Comparison of ENCODE assay signal across 8 mouse cellular contexts in genomic region chr11:64078956-64079726, GRCm38 (mm10). TPM values are rescaled to one million over a fixed set of nuclear protein-coding genes. Genes with fewer than 3 reads are reported as not detected.
DNase-seq lines count a peak whose midpoint lies in the region; ATAC-seq and TF ChIP-seq lines count a peak whose summit lies in the region.

Gene Cox10 (minus strand): TSS chr11:64079468.

- dilution Hi-C loops in CH12.LX (cut with MboI; ENCODE audit: extremely low pct_ligation_motif_present, extremely low pct_unique_long_range_greater_than_20kb, low sequenced_read_pairs), result no loop called here

- peaks cover 5 to 43% of the 10 kb centered on the region in 2 experiments for H3K4me1 ChIP-seq in CH12.LX (ENCODE audit: control insufficient read depth in 1 of 2, insufficient read depth in 2 of 2)
- peaks cover 19% of the 10 kb centered on the region for H3K4me1 ChIP-seq in forebrain, embryonic 12.5 days
- peaks cover 25% of the 10 kb centered on the region for H3K4me1 ChIP-seq in heart, postnatal 0 days (ENCODE audit: control insufficient read depth, insufficient read depth)
- peaks cover 9% of the 10 kb centered on the region for H3K4me1 ChIP-seq in liver, embryonic 16.5 days (ENCODE audit: control insufficient read depth, low read depth, low read length)
- peaks cover 23% of the 10 kb centered on the region for H3K4me1 ChIP-seq in neural tube, embryonic 13.5 days (replicated peaks)
- H3K4me1 ChIP-seq in testis, adult 2 months (ENCODE audit: control insufficient read depth, insufficient read depth, low read length), result peaks cover 8% of the 10 kb centered on the region

- peak within 1 kb of the TSS; percentile 89 for H3K9ac ChIP-seq in CH12.LX (ENCODE audit: insufficient read depth, low read depth)
- H3K9ac ChIP-seq in forebrain, embryonic 12.5 days, result peak within 1 kb of the TSS; percentile 76
- peak within 1 kb of the TSS; percentile 78 for H3K9ac ChIP-seq in heart, postnatal 0 days (replicated peaks; ENCODE audit: low read depth, low read length)
- H3K9ac ChIP-seq in liver, embryonic 16.5 days (ENCODE audit: low read depth, low read length), result peak within 1 kb of the TSS; percentile 84
- H3K9ac ChIP-seq in neural tube, embryonic 13.5 days, result peak within 1 kb of the TSS; percentile 84

- no peaks in the 10 kb centered on the region for H3K27me3 ChIP-seq in CH12.LX (replicated peaks)
- H3K27me3 ChIP-seq in forebrain, embryonic 12.5 days, result no peaks in the 10 kb centered on the region
- H3K27me3 ChIP-seq in heart, postnatal 0 days (ENCODE audit: control insufficient read depth, insufficient read depth, low read length), result no peaks in the 10 kb centered on the region
- H3K27me3 ChIP-seq in liver, embryonic 16.5 days (ENCODE audit: control insufficient read depth, insufficient read depth, low read depth, low read length), result no peaks in the 10 kb centered on the region
- no peaks in the 10 kb centered on the region for H3K27me3 ChIP-seq in neural tube, embryonic 13.5 days
- no peaks in the 10 kb centered on the region for H3K27me3 ChIP-seq in testis, adult 2 months (ENCODE audit: control insufficient read depth, insufficient read depth, low read length)

- peak within 1 kb of the TSS; percentile 91 for H3K4me2 ChIP-seq in CH12.LX (ENCODE audit: insufficient read depth, low read depth, poor library complexity, severe bottlenecking)
- peak within 1 kb of the TSS; percentile 74 for H3K4me2 ChIP-seq in forebrain, embryonic 12.5 days
- peak within 1 kb of the TSS; percentile 74 for H3K4me2 ChIP-seq in heart, postnatal 0 days (ENCODE audit: low read depth, low read length)
- H3K4me2 ChIP-seq in liver, embryonic 16.5 days (ENCODE audit: low read depth, low read length), result peak within 1 kb of the TSS; percentile 87
- H3K4me2 ChIP-seq in neural tube, embryonic 13.5 days, result peak within 1 kb of the TSS; percentile 74

- ATAC-seq in forebrain, embryonic 12.5 days (ENCODE audit: low FRiP score), result peak; percentile 94
- peak; percentile 95 for ATAC-seq in heart, postnatal 0 days (ENCODE audit: insufficient read depth, low read depth)
- ATAC-seq in liver, embryonic 16.5 days (ENCODE audit: low read depth), result peak; percentile 94
- peak; percentile 96 for ATAC-seq in neural tube, embryonic 13.5 days (ENCODE audit: low read depth)

- TF ChIP-seq RAD21 in CH12.LX (IDR thresholded peaks at IDR 0.05; ENCODE audit: low read depth, low read length), result no peak; the same call in 1 of the 2 replicates

- peaks cover 18% of the 10 kb centered on the region for H3K79me2 ChIP-seq in CH12.LX (replicated peaks; ENCODE audit: control insufficient read depth, extremely low read depth, insufficient read depth, poor library complexity, severe bottlenecking)

- peaks cover 3% of the 10 kb centered on the region for H3K9me3 ChIP-seq in CH12.LX (replicated peaks; ENCODE audit: low read length)
- H3K9me3 ChIP-seq in forebrain, embryonic 12.5 days, result no peaks in the 10 kb centered on the region
- H3K9me3 ChIP-seq in heart, postnatal 0 days (replicated peaks; ENCODE audit: control insufficient read depth, low read length), result no peaks in the 10 kb centered on the region
- H3K9me3 ChIP-seq in liver, embryonic 16.5 days (replicated peaks; ENCODE audit: control insufficient read depth, low read length), result no peaks in the 10 kb centered on the region
- H3K9me3 ChIP-seq in neural tube, embryonic 13.5 days, result no peaks in the 10 kb centered on the region

- peak within 1 kb of the TSS; percentile 93 to 96 (median 94) for H3K4me3 ChIP-seq in CH12.LX (replicated peaks in 1 of 3; ENCODE audit: low read depth in 2 of 3, low read length in 2 of 3, poor library complexity in 1 of 3)
- H3K4me3 ChIP-seq in forebrain, embryonic 12.5 days (replicated peaks), result peak within 1 kb of the TSS; percentile 80
- H3K4me3 ChIP-seq in heart, postnatal 0 days (ENCODE audit: low read depth, low read length), result peak within 1 kb of the TSS; percentile 91
- H3K4me3 ChIP-seq in liver, embryonic 16.5 days (ENCODE audit: low read depth, low read length), result peak within 1 kb of the TSS; percentile 93
- H3K4me3 ChIP-seq in neural tube, embryonic 13.5 days, result peak within 1 kb of the TSS; percentile 87
- H3K4me3 ChIP-seq in testis, adult 2 months (ENCODE audit: control insufficient read depth, low read depth, low read length), result peak within 1 kb of the TSS; percentile 100

- no peak for TF ChIP-seq EP300 in CH12.LX (IDR thresholded peaks at IDR 0.05; ENCODE audit: low read length)
- TF ChIP-seq EP300 in heart, postnatal 0 days (IDR thresholded peaks at IDR 0.05; ENCODE audit: low read depth), result no peak

- peak; percentile 97 for TF ChIP-seq POLR2A in CH12.LX (IDR thresholded peaks at IDR 0.05; ENCODE audit: low read depth, low read length)
- peak; percentile 74 for TF ChIP-seq POLR2A in testis, adult 2 months (IDR thresholded peaks at IDR 0.05; ENCODE audit: control insufficient read depth, low read depth, low read length)

- peak; percentile 96 for DNase-seq in CH12.LX (ENCODE audit: extremely low read depth)
- peak; percentile 86 for DNase-seq in c-Kit-positive CD71-positive TER-119-negative erythroid progenitor cells, embryonic 14.5 days (ENCODE audit: low read depth)
- peak; percentile 90 for DNase-seq in heart, postnatal 0 days (ENCODE audit: low spot score)
- peak; percentile 91 to 93 for DNase-seq in kidney, postnatal 4 days

- H3K27ac ChIP-seq in CH12.LX (ENCODE audit: insufficient read depth, low read depth), result peak within 1 kb of the TSS; percentile 48
- H3K27ac ChIP-seq in forebrain, embryonic 12.5 days, result peak within 1 kb of the TSS; percentile 83
- peak within 1 kb of the TSS; percentile 89 for H3K27ac ChIP-seq in heart, postnatal 0 days (ENCODE audit: low read depth)
- H3K27ac ChIP-seq in liver, embryonic 16.5 days (ENCODE audit: low read length), result peak within 1 kb of the TSS; percentile 91
- H3K27ac ChIP-seq in neural tube, embryonic 13.5 days (replicated peaks), result peak within 1 kb of the TSS; percentile 93
- peak within 1 kb of the TSS; percentile 87 for H3K27ac ChIP-seq in testis, adult 2 months (ENCODE audit: control insufficient read depth, insufficient read depth, low read depth, low read length)

- TF ChIP-seq CTCF in CH12.LX (conservative IDR thresholded peaks at IDR 0.05 in 1 of 2, IDR thresholded peaks at IDR 0.05 in 1 of 2; ENCODE audit: low read depth in 2 of 2, low read length in 2 of 2), result no peak
- TF ChIP-seq CTCF in heart, postnatal 0 days (IDR thresholded peaks at IDR 0.05; ENCODE audit: low read depth), result no peak
- TF ChIP-seq CTCF in testis, adult 2 months (IDR thresholded peaks at IDR 0.05; ENCODE audit: control insufficient read depth, insufficient read depth, insufficient replicate concordance, low read depth, low read length), result no peak

- in situ Hi-C loops in CH12.LX (cut with MboI; ENCODE audit: low pct_ligation_motif_present, low pct_unique_long_range_greater_than_20kb, low sequenced_read_pairs), result no loop called here

- H3K36me3 ChIP-seq in CH12.LX (replicated peaks in 1 of 2; ENCODE audit: control insufficient read depth in 1 of 2, insufficient read depth in 1 of 2, low read length in 1 of 2), result peaks cover 5 to 52% of the 10 kb centered on the region in 2 experiments
- no peaks in the 10 kb centered on the region for H3K36me3 ChIP-seq in forebrain, embryonic 12.5 days (replicated peaks)
- no peaks in the 10 kb centered on the region for H3K36me3 ChIP-seq in heart, postnatal 0 days (replicated peaks; ENCODE audit: control insufficient read depth, insufficient read depth, low read length)
- H3K36me3 ChIP-seq in liver, embryonic 16.5 days (ENCODE audit: control insufficient read depth, insufficient read depth), result no peaks in the 10 kb centered on the region
- peaks cover 8% of the 10 kb centered on the region for H3K36me3 ChIP-seq in neural tube, embryonic 13.5 days
- H3K36me3 ChIP-seq in testis, adult 2 months (ENCODE audit: control insufficient read depth, insufficient read depth, low read length), result no peaks in the 10 kb centered on the region

- WGBS in forebrain, embryonic 12.5 days, result under 1% methylated on average over 44 of the region's 45 CpGs
- under 1% methylated on average over 43 of the region's 45 CpGs for WGBS in heart, postnatal 0 days
- under 1% methylated on average over 45 of the region's 45 CpGs for WGBS in liver, embryonic 16.5 days (ENCODE audit: insufficient replicate concordance)
- WGBS in neural tube, embryonic 13.5 days, result under 1% methylated on average over 43 of the region's 45 CpGs

TF ChIP-seq in CH12.LX, 34 proteins besides CTCF, POLR2A, EP300 and RAD21 (continues in another document):
- TF ChIP-seq GABPA (IDR thresholded peaks at IDR 0.05; ENCODE audit: insufficient replicate concordance, low read depth, low read length) (no peak), ZKSCAN1 (IDR thresholded peaks at IDR 0.05; ENCODE audit: borderline replicate concordance, low read depth, low read length) (no peak), IRF4 (IDR thresholded peaks at IDR 0.05; ENCODE audit: low read depth, low read length) (peak; percentile 43; the same call in 1 of the 2 replicates), TBP (conservative IDR thresholded peaks at IDR 0.05; ENCODE audit: low read depth, low read length) (peak; percentile 95), NRF1 (IDR thresholded peaks at IDR 0.05; ENCODE audit: low read depth, low read length) (peak; percentile 63), ETS1 (conservative IDR thresholded peaks at IDR 0.05; ENCODE audit: low read depth, low read length) (peak; percentile 36; the same call in 1 of the 2 replicates), NELFE (IDR thresholded peaks at IDR 0.05; ENCODE audit: low read depth, low read length) (peak; percentile 95), ELF1 (IDR thresholded peaks at IDR 0.05; ENCODE audit: low read depth, low read length) (peak; percentile 85), JUND (conservative IDR thresholded peaks at IDR 0.05; ENCODE audit: low read depth, low read length) (no peak), E2F4 (IDR thresholded peaks at IDR 0.05; ENCODE audit: insufficient replicate concordance, low read depth, low read length) (peak; percentile 50; the same call in 1 of the 2 replicates), ZMIZ1 (IDR thresholded peaks at IDR 0.05; ENCODE audit: low read depth, low read length) (peak; percentile 97), MAZ (IDR thresholded peaks at IDR 0.05; ENCODE audit: low read depth, low read length) (no peak), SIN3A (IDR thresholded peaks at IDR 0.05; ENCODE audit: low read length) (peak; percentile 90)

RNA-seq across cellular contexts. Expression of gene Cox10, which starts in this region (rescaled TPM):
- total RNA-seq in CH12.LX (2012; rRNA removed), result 35.2 and 37.5 TPM in 2 replicates
- total RNA-seq in CH12.LX (2014; rRNA removed), result 19.6 and 23.4 TPM in 2 replicates
- polyA plus RNA-seq in CH12.LX (2012; ENCODE audit: insufficient read length, low read depth), result 53.0 and 60.3 TPM in 2 replicates
- 21.9 and 22.4 TPM in 2 replicates for polyA plus RNA-seq in forebrain, embryonic 12.5 days (2016; fragmentation: Nextera tagmentation; extraction: Ambion mirVana)
- 31.2 and 33.2 TPM in 2 replicates for total RNA-seq in heart, postnatal 0 days (2014; rRNA removed; ENCODE audit: low replicate concordance)
- 52.1 and 54.3 TPM in 2 replicates for polyA plus RNA-seq in heart, postnatal 0 days (2015; fragmentation: Nextera tagmentation; extraction: Ambion mirVana)
- 7.4 and 7.5 TPM in 2 replicates for polyA plus RNA-seq in liver, embryonic 16.5 days (2015; fragmentation: Nextera tagmentation; extraction: Ambion mirVana)
- polyA plus RNA-seq in neural tube, embryonic 13.5 days (2015; fragmentation: Nextera tagmentation; extraction: Ambion mirVana), result 19.7 and 22.7 TPM in 2 replicates
- 11.9 and 14.1 TPM in 2 replicates for polyA plus RNA-seq in testis, adult 2 months (2012; rRNA removed)

Comparison
In these comparisons a context has a peak if more than half of its experiments do, and no peak if none do; other contexts are left out.
1. Peak in every context shown above with its lines: DNase-seq, ATAC-seq, H3K4me3 ChIP-seq and H3K27ac ChIP-seq.